Mouse (Mus musculus): Measurements from ENCODE around the gene Ahcyl2. TPM values are rescaled to one million over a fixed set of nuclear protein-coding genes. Genes with fewer than 3 reads are reported as not detected.

Ahcyl2 gene
- polyA plus RNA-seq, 1 experiment from 2014 or later: 3.8 TPM

- 68% methylated on average over 3 of the region's 3 CpGs for WGBS (ENCODE audit: insufficient replicate concordance)
- no peak for ATAC-seq (ENCODE audit: insufficient read depth)
- Histone ChIP-seq H3K9ac (no peak overlapping the region), H3K4me2 (no peak overlapping the region), H3K4me3 (replicated peaks) (no peak overlapping the region), H3K36me3 (replicated peaks) (no peaks in the 10 kb centered on the region), H3K27me3 (no peaks in the 10 kb centered on the region), H3K9me3 (replicated peaks) (no peaks in the 10 kb centered on the region), H3K4me1 (replicated peaks) (no peaks in the 10 kb centered on the region), H3K27ac (replicated peaks) (no peak overlapping the region)
Measured at GRCm38 (mm10) chr6:29880796-29881195, 113.0 kb downstream of the Ahcyl2 start.

GRCm38 (mm10) chr6:29881936-29882335 lies 114.1 kb downstream of the Ahcyl2 start:
- ATAC-seq (ENCODE audit: insufficient read depth): no peak
- H3K27ac ChIP-seq (replicated peaks): no peak overlapping the region
- no peak overlapping the region for H3K9ac ChIP-seq
- H3K27me3 ChIP-seq: no peaks in the 10 kb centered on the region
- no peak overlapping the region for H3K4me2 ChIP-seq
- H3K4me1 ChIP-seq (replicated peaks): no peaks in the 10 kb centered on the region
- 90% methylated on average over 2 of the region's 2 CpGs for WGBS (ENCODE audit: insufficient replicate concordance)
- no peak overlapping the region for H3K4me3 ChIP-seq (replicated peaks)
- H3K9me3 ChIP-seq (replicated peaks): no peaks in the 10 kb centered on the region
- H3K36me3 ChIP-seq (replicated peaks): no peaks in the 10 kb centered on the region

GRCm38 (mm10) chr6:29882870-29883269 lies 115.1 kb downstream of the Ahcyl2 start:
- no peak overlapping the region for H3K4me3 ChIP-seq (replicated peaks)
- 71% methylated on average over 6 of the region's 6 CpGs for WGBS (ENCODE audit: insufficient replicate concordance)
- H3K27me3 ChIP-seq: no peaks in the 10 kb centered on the region
- H3K9me3 ChIP-seq (replicated peaks): no peaks in the 10 kb centered on the region
- H3K4me1 ChIP-seq (replicated peaks): no peaks in the 10 kb centered on the region
- no peak overlapping the region for H3K4me2 ChIP-seq
- no peaks in the 10 kb centered on the region for H3K36me3 ChIP-seq (replicated peaks)
- no peak overlapping the region for H3K9ac ChIP-seq
- no peak for ATAC-seq (ENCODE audit: insufficient read depth)
- no peak overlapping the region for H3K27ac ChIP-seq (replicated peaks)

- H3K4me1 ChIP-seq (replicated peaks): no peaks in the 10 kb centered on the region
- ATAC-seq (ENCODE audit: insufficient read depth): no peak
- 82% methylated on average over 11 of the region's 11 CpGs for WGBS (ENCODE audit: insufficient replicate concordance)
- no peaks in the 10 kb centered on the region for H3K9me3 ChIP-seq (replicated peaks)
- no peak overlapping the region for H3K9ac ChIP-seq
- no peak overlapping the region for H3K4me3 ChIP-seq (replicated peaks)
- H3K27ac ChIP-seq (replicated peaks): no peak overlapping the region
- H3K27me3 ChIP-seq: no peaks in the 10 kb centered on the region
- no peak overlapping the region for H3K4me2 ChIP-seq
- no peaks in the 10 kb centered on the region for H3K36me3 ChIP-seq (replicated peaks)
Measured at GRCm38 (mm10) chr6:29891151-29891550, 123.3 kb downstream of the Ahcyl2 start.

GRCm38 (mm10) chr6:29896976-29897375 lies 129.2 kb downstream of the Ahcyl2 start:
- WGBS (ENCODE audit: insufficient replicate concordance): 89% methylated on average over 3 of the region's 3 CpGs
- ATAC-seq (ENCODE audit: insufficient read depth): no peak
- H3K9ac ChIP-seq: no peak overlapping the region
- no peaks in the 10 kb centered on the region for H3K27me3 ChIP-seq
- no peaks in the 10 kb centered on the region for H3K36me3 ChIP-seq (replicated peaks)
- no peak overlapping the region for H3K4me2 ChIP-seq
- no peak overlapping the region for H3K4me3 ChIP-seq (replicated peaks)
- H3K9me3 ChIP-seq (replicated peaks): no peaks in the 10 kb centered on the region
- no peaks in the 10 kb centered on the region for H3K4me1 ChIP-seq (replicated peaks)
- no peak overlapping the region for H3K27ac ChIP-seq (replicated peaks)

DNA sequence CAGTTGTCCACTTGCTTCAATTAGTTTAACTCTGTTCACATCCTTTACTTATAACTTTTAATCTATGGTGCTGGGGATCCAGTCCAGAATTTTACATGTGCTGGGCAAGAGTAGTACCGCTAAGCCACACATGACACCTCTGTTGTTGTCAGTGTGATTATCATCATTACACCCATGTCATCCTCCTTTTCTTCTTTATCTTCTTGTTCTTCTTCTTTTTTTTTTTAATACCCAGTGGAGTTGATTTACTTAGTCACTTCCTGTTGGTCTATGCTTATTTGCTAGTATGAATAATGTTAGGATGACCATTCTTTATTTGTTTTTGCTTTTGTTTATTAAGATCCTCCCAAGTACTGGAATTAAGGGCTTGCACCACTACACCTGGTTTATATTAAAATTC lies 133.6 kb downstream of the Ahcyl2 start:
- Histone ChIP-seq H3K27ac (replicated peaks) (no peak overlapping the region), H3K4me2 (no peak overlapping the region), H3K4me3 (replicated peaks) (no peak overlapping the region), H3K9ac (no peak overlapping the region), H3K27me3 (no peaks in the 10 kb centered on the region), H3K36me3 (replicated peaks) (0 out of 2 replicates have a peak, but pooled peaks cover 7% of the 10 kb centered on the region), H3K4me1 (replicated peaks) (no peaks in the 10 kb centered on the region), H3K9me3 (replicated peaks) (no peaks in the 10 kb centered on the region)
- no peak for ATAC-seq (ENCODE audit: insufficient read depth)
- 69% methylated on average over 1 of the region's 1 CpGs for WGBS (ENCODE audit: insufficient replicate concordance)

GRCm38 (mm10) chr6:29902256-29902655 lies 134.4 kb downstream of the Ahcyl2 start:
- no peak overlapping the region for H3K4me3 ChIP-seq (replicated peaks)
- H3K4me2 ChIP-seq: no peak overlapping the region
- 0 out of 2 replicates have a peak, but pooled peaks cover 7% of the 10 kb centered on the region for H3K36me3 ChIP-seq (replicated peaks)
- no peak overlapping the region for H3K27ac ChIP-seq (replicated peaks)
- no peak for ATAC-seq (ENCODE audit: insufficient read depth)
- no peaks in the 10 kb centered on the region for H3K4me1 ChIP-seq (replicated peaks)
- 43% methylated on average over 2 of the region's 2 CpGs for WGBS (ENCODE audit: insufficient replicate concordance)
- no peaks in the 10 kb centered on the region for H3K27me3 ChIP-seq
- no peak overlapping the region for H3K9ac ChIP-seq
- H3K9me3 ChIP-seq (replicated peaks): no peaks in the 10 kb centered on the region

GRCm38 (mm10) chr6:29903343-29903914 lies 135.6 kb downstream of the Ahcyl2 start:
- H3K4me3 ChIP-seq (replicated peaks): no peak overlapping the region
- 0 out of 2 replicates have a peak, but pooled peaks cover 7% of the 10 kb centered on the region for H3K36me3 ChIP-seq (replicated peaks)
- WGBS (ENCODE audit: insufficient replicate concordance): 81% methylated on average over 3 of the region's 3 CpGs
- H3K4me1 ChIP-seq (replicated peaks): no peaks in the 10 kb centered on the region
- no peak for ATAC-seq (ENCODE audit: insufficient read depth)
- no peak overlapping the region for H3K9ac ChIP-seq
- no peak overlapping the region for H3K4me2 ChIP-seq
- H3K27me3 ChIP-seq: no peaks in the 10 kb centered on the region
- no peaks in the 10 kb centered on the region for H3K9me3 ChIP-seq (replicated peaks)
- H3K27ac ChIP-seq (replicated peaks): no peak overlapping the region

- Histone ChIP-seq H3K4me1 (replicated peaks) (no peaks in the 10 kb centered on the region), H3K27me3 (no peaks in the 10 kb centered on the region), H3K36me3 (replicated peaks) (0 out of 2 replicates have a peak, but pooled peaks cover 7% of the 10 kb centered on the region), H3K9me3 (replicated peaks) (no peaks in the 10 kb centered on the region), H3K4me3 (replicated peaks) (no peak overlapping the region), H3K4me2 (no peak overlapping the region), H3K27ac (replicated peaks) (no peak overlapping the region), H3K9ac (no peak overlapping the region)
- ATAC-seq (ENCODE audit: insufficient read depth): no peak
- 66% methylated on average over 3 of the region's 3 CpGs for WGBS (ENCODE audit: insufficient replicate concordance)
Measured at GRCm38 (mm10) chr6:29904281-29904680, 136.5 kb downstream of the Ahcyl2 start.

- Histone ChIP-seq H3K27me3 (peaks cover 22% of the 10 kb centered on the region), H3K9me3 (replicated peaks) (no peaks in the 10 kb centered on the region), H3K36me3 (replicated peaks) (no peaks in the 10 kb centered on the region), H3K27ac (replicated peaks) (no peak overlapping the region), H3K9ac (no peak overlapping the region), H3K4me3 (replicated peaks) (no peak overlapping the region), H3K4me1 (replicated peaks) (no peaks in the 10 kb centered on the region), H3K4me2 (no peak overlapping the region)
- WGBS (ENCODE audit: insufficient replicate concordance): 81% methylated on average over 3 of the region's 3 CpGs
- ATAC-seq (ENCODE audit: insufficient read depth): no peak
Measured at GRCm38 (mm10) chr6:29910631-29911030, 142.8 kb downstream of the Ahcyl2 start.

- WGBS (ENCODE audit: insufficient replicate concordance): 32% methylated on average over 1 of the region's 1 CpGs
- Histone ChIP-seq H3K9ac (no peak overlapping the region), H3K4me3 (replicated peaks) (no peak overlapping the region), H3K27ac (replicated peaks) (no peak overlapping the region), H3K9me3 (replicated peaks) (no peaks in the 10 kb centered on the region), H3K4me2 (no peak overlapping the region), H3K27me3 (peaks cover 51% of the 10 kb centered on the region), H3K36me3 (replicated peaks) (no peaks in the 10 kb centered on the region), H3K4me1 (replicated peaks) (peaks cover 17% of the 10 kb centered on the region)
- ATAC-seq (ENCODE audit: insufficient read depth): no peak
Measured at GRCm38 (mm10) chr6:29913673-29914072, 145.9 kb downstream of the Ahcyl2 start.

DNA sequence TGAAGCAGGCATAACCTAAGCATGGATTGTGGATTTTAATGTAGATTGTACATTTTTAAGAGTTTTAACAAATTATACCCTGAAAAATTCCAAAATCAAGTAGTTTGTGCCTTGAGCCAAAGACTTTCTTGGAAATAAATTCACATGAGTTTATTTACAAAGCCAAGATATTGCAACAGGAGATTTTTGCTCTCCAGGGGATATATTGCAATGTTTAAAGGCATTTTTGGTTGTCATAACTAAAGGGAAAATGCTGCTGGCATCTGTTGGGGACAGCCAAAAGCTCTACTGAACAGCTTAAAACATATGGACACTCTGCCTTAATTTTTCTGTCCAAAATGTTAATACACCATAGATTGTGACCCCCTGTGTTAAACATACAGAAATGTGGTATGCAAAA lies 146.3 kb downstream of the Ahcyl2 start:
- Histone ChIP-seq H3K9me3 (replicated peaks) (no peaks in the 10 kb centered on the region), H3K9ac (no peak overlapping the region), H3K27me3 (peaks cover 56% of the 10 kb centered on the region), H3K4me2 (no peak overlapping the region), H3K27ac (replicated peaks) (no peak overlapping the region), H3K36me3 (replicated peaks) (no peaks in the 10 kb centered on the region), H3K4me3 (replicated peaks) (no peak overlapping the region), H3K4me1 (replicated peaks) (peaks cover 17% of the 10 kb centered on the region)
- no peak for ATAC-seq (ENCODE audit: insufficient read depth)
